Mouse (Mus musculus) heart, postnatal 4 days (tissue): ENCODE measurements around the gene Shisal1. TPM values are rescaled to one million over a fixed set of nuclear protein-coding genes. Genes with fewer than 3 reads are reported as not detected.
A peak's percentile ranks its signal among the peaks of the same experiment; 100 is the strongest.

Experiments used
- DNase-seq: peaks from one replicate; pipeline ENCODE4 v3.0.0; 2021
- total RNA-seq, 2 experiments: library from RNA; stranded (reverse); gene quantifications; 2 replicates each; pipeline ENCODE4 v1.2.3; 2021

Gene Shisal1
- total RNA-seq, 2 experiments from 2014 or later = 2.3 to 3.2 TPM

DNA sequence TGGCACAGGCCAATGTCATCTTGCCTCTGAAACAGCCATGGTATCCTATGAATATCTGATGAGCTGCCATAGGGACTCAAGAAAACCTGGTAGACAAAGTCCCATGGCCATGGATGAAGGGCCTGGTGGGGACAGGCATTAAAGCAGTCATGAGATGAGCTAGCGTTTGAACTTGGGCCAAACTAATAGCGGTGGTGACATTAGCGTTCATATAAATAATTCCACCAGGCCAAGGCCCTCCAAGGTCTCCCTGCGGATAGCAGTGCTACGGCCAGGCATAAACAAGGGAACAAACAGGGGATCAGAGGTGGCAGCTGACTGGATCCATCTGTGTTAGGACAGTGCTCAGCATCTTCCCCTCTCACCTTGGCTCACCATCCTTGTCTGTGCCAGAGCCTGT lies 21.2 kb downstream of the Shisal1 start:
- no peak for DNase-seq

DNA sequence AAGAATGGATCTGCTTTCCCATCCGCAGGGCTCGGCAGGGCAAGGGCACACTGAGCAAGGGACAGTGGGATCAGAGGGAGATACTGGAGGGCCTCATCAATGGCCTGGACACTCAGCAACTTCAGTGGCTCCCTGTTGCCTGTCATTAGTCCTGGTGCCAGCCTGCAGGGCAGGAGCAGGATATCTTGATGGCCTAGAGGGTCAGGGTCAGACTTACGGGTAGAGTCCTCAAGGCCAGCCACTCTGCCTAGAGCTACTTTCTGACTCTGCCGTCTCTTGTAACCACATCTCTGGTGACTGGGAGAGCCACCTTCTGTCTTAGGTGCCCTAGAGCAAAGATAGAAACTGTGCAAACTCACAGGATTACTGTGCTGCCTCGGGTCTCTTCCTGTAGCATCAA lies 23.1 kb downstream of the Shisal1 start:
- DNase-seq = no peak

DNA sequence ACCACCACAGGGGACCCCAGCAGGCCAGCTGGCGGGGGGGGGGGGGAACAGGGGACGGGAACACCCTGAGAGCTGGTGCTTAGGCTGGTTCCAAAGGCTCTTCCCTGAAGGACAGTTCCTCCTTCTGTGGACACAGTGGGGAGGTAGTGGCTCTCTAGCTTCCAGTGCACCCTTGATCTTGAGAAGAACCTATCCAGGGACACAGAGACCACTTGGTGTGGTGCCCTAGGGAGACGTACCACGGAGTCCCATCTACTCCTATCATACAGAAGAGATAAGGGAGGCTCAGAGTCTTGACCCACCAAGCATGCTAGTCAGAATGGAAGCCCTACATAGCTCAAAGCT lies 28.7 kb downstream of the Shisal1 start:
- no peak for DNase-seq

DNA sequence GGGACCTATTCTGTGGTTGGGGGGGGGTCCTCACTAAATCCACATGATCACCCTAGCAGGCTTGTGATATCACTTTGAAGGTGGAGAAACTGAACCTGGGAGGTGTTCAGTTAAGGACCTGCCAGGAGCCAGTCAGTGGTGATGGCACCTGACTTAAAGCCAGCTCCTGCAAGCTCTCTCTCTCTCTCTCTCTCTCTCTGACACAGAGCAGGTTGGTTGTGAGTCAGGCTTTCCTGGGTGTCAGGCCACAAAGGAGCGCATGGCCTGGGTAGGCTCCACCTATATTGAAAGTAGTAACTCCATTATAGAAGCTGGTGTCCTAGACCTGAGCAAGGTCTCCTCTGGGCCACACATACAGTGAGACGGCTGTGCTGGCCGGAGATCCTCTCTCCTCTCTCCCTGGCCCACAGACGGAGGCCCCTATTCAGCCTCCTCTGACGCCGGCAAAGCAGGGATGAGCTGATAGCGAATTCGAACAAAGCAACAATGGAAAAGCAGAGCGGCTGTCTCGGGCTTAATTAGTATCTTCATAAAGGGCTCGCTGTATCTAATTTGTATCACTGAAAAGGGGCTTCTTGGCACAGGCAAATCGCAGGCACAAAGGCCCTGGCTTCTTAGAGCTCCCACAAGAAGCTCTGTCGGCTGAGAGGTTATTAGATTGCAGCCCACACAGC lies 29.2 kb downstream of the Shisal1 start:
- DNase-seq = no peak

DNA sequence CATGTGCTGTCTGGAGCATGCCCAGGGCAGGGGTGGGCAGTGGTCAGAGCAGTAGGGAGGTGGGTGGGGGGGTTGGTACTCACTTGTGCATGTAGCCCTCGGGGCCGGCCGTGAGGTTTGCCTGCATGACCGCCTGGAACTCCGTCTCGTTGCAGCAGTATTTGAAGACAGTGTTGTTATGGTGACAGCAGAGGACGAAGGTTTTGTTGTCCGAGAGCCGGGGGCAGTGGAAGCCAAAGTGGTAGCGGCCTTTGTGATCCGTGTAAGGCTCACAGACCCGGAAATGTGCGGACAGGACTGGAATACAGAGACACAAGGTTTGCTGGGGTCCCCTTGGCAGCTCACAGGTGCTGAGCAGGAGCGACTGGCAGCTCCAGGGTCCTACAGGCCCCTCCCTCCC lies 29.9 kb downstream of the Shisal1 start:
- no peak for DNase-seq

DNA sequence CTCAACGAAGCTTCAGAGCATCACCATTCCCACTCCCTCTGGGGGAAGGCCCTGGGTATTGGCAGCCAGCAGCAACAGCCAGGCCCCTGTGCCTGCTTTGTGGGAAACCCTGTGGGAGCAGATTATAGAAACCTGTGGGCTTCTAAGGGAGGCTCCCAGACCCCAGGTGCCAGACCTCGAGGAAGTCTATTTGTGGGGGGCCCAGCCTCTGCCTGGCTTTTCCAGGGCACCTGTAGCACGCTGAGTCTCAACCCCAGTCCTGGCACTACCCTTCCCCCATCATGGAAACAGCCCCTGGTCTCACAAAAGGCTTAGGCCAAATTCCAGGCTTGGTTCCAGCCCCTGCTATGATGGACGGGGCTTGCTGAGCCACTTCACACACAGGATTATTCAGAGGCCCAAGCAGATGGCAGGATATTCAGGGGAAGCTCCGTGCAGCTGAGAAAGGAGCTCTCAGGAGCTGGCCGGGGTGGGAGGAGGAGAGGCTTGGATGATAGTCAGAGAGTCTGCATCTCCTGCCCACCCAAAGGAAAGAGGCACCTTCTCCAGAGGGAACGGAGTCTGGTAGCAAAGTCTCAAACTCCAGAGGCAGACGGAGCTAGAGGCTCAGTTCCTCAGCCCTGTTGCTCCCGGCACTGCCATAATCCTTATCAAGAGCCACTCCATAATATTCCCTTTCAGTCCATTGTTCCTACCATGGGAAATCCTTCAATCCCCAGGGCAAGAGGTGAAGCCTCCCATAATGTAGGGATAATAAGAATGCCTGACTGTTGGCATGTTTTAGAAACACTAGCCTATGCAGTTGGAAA lies 32.7 kb downstream of the Shisal1 start:
- DNase-seq = peak; percentile 41

DNA sequence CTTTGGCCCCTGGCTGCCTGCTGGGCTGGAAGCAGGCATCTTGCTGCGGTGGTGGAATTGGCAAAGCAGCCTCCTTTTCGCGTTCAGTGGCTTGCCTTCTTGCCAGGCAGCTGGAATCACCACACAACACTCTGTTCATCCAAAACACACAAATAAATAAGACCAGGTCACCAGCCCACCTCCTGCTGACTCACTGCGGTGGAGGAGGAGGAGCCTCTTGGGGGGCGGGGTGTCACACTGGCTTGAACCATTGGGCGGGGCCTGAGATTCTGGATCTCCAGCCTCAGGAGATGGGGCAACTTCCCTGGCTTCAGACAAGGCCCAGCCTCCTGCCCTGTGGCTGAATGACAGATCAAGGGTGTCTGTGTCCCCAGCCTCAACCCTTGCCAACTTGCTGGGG lies 34.5 kb downstream of the Shisal1 start:
- peak; percentile 45 for DNase-seq

DNA sequence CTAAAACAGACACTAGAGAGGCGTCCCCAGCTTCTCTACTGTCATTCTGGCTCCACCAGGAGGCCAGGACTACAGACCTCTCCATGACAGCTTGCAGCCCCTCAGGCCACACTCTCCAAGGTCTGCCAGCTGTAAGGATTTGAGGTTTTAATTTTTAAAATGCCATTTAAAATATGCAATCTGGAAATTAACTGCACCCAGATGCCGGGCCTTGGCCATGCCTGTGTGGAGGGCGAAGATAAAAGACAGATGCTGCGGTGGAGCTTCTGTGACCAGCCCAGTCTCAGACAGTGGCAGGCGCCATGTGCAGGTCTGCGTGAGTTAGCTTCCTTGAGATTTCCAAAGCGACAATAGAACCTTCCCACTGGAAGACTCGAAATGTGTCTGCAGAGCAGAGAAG lies 36.8 kb downstream of the Shisal1 start:
- no peak for DNase-seq

DNA sequence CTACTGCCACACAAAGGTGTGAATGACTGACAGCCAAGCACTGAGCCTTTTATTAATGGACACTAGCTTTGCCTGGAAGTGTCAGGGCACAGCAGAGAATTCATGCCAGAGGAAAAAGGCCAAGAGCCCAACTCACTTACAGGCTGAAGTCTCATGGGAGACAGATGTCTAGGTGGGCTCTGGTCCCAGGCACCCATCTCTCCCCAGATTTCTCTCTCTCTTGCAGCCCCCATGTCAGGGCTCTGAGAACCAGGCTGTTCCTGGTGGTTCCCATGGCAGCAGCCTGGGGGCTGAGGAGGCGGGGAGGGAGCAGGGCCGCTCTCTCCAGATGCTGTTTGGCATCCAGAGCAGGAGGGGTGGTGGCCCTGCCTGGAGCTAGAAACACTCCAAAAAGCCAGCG lies 38.3 kb downstream of the Shisal1 start:
- no peak for DNase-seq

DNA sequence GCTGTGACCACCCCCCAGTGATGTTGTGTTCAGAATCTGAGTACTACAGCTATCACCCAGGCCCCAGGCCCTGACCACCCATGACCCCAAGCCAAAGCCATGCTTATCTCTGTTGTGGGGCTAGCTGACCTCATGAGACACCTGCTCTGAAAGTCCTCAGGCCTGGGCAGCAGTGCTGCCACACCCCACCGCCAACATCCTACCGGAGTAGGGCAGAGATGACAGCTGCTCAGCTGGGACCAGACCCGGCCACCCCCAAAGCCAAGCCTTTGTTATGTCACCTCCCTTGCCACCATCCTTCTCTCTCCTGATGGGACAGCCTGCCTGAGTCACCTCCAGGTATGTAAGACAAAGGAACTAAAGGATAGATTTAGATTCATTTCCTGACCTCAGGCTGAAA lies 41.1 kb downstream of the Shisal1 start:
- no peak for DNase-seq

DNA sequence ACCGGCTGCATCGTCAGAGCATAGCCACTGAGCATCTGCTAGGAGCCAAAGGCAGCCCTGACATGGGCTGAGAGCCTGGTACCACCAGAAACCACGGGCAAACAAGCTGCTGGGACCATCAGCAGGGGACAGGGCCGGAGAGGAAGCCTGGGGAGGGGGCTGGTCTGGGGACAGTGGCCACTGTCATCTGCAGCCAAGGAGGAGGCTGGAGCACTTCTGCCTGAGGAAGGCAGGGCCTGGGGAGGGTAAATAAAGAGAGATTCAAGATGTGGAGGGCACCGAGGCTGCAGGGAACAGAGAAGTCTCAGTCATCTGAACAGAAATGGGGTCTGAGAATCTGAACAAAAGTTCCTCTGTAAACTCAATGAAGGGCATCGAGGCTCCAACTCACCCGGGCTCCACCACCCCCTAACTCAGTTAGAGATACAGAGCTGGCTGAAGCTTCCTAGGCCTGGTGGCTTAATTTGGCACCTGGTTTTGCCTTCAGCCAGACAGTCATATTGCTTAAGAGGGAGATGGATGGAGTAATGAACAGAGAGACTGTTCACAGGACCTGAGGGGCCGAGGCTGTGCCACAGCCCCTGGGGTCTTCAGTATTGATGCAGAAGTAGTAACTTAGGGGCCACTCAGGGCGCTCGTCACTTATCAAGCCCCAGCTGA lies 43.3 kb downstream of the Shisal1 start:
- no peak for DNase-seq

DNA sequence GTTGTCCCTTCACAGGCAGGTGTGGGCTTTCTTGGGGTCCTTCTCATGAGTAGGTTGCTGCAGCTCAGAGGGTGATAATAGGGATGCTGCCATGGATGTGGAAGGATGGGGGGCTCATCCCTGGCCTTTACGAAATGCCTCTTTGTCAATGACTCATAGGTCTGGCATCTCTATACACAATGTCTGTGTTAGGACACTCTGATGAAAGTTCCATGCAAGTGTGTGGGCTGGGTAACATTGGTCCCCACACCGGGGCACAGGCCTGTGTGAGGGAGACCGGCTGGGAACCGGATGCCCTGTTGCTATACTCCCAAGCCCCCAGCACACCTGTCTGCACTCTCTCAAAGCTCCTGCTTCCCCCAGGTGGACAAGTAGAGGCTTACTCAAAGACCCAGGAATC lies 48.3 kb downstream of the Shisal1 start:
- no peak for DNase-seq

DNA sequence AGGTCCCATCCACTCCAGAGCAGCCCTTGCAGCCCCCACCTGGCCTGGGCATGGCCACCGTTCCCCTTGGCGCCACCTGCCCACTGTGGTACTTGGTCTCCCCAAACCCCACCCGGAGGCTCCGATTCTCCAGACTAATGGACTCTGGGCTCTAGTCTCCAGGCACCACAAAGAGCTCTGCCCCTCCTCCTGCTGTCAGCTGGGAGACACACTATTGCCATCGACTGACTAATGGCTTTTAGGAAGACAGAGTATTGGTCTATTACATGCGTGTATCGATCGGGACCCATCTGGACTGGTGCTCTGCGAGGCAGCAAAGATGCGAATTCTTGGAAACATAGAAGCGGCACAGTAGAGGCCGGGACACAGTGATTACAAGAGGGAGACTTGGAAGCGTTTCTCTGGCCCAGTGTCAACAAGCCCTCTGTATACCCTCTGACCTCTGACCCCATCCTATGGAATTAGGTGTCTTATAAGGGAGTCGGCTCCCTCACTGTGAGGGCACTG lies 49.2 kb downstream of the Shisal1 start:
- no peak for DNase-seq

DNA sequence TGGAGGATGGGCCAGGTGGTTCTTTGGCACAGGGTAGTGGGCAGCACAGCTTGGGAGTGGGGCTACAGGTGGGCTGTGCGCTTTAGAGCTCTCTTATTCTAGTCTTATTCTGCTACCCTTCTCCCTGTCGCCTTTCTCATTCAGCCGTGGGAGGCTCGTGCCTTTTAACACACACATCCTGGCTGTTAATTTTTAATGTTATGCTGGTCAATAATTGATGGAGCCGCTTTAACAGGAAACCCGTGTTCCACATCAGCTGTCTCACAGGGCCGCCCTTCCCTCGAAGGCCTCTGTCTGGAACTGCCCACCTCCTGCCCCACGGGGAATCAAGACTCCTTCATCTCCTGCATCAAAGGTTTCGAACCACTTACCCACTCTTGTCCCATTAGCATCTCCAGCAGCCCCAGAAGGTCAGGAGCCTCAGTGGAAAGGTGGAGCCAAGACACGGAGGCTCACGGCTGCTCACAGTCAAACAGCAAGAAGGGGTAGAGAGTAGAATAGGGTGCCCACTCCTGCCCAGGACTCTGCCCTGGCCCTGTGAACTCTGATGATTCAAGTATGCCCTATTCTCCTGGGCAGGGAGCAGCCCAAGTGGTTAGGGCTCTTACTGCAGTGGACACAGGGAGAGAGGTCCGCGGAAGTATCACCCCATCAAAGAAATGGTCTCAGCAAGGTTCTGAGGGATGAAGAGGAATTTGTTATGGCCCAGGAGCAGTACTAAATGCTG lies 51.4 kb downstream of the Shisal1 start:
- DNase-seq = no peak

DNA sequence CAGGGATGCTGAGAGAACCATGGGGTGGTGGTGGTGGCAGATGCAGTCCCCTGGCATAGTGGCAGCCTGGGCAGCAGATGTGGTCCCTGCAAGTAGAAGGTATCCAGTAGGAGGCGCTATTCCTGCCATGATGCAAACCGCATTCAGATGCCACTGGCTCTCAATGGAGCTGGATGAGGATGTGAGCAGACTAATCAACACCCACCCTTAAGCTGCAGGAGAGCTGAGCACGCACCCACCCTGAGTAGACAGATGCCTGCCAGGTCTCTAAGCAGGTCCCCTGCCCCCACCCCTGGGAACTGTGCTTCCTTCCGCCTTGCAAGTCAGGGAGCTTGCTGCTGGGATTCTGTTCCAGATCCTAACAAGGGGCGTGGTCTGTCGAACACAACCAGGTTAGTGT lies 53.6 kb downstream of the Shisal1 start:
- no peak for DNase-seq

DNA sequence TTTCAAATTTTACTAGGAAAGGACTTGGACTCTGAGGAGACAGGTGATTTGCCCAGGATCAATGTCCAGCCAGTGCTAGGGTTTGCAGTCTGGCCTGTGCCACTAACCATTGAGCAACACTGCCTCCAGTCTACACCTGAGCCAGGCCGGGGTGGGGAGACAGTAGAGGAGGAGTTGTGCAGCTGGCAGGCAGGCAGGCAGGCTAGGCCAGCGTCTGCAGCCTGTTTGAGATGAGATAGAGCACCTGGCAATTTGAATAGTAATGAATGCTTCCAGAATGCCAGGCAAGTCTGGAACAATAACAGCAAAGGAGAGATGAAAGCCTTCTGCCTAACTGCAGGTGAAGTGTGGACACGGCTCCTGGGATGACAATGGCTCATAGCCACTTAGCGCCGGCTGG lies 54.1 kb downstream of the Shisal1 start:
- no peak for DNase-seq

DNA sequence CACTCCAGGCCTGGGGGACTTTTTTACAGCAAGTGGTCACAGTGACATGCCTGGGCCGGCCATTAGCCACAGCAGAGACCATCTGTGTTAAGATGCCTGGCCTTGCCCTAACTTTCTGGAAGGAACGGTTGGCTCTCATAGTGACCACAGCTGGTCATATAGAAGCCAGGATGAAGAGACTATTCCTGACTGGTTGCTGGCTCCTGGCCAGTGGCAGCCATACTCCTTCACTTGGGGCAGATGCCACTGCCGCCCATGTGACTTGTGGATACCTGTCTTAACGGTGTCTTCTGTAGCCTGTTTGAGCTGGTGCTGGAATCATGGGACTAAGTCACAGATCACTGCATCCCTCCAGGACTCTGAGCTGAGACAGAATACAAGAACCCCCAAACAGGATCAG lies 54.8 kb downstream of the Shisal1 start:
- DNase-seq = no peak

DNA sequence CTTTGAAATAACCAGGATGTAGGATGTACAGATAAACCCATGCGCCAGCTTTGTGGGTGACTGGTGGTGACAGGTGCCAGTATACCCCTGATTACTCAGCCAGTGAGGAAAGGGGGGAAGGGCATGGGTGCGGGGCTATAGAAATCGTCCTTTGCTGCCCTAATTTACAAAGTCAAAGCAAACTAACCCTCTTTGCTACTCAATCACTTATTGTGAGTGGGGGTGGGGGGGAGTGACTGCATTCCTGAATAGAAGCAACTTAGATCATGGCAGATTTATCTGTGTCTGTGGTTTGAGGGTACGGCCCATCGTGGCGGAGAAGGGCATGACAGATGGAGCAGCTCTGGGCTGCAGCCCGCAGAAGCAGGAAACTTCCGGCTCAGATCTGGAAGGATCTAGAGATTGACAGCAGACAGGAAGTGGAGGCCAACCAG lies 58.2 kb downstream of the Shisal1 start:
- DNase-seq = no peak

DNA sequence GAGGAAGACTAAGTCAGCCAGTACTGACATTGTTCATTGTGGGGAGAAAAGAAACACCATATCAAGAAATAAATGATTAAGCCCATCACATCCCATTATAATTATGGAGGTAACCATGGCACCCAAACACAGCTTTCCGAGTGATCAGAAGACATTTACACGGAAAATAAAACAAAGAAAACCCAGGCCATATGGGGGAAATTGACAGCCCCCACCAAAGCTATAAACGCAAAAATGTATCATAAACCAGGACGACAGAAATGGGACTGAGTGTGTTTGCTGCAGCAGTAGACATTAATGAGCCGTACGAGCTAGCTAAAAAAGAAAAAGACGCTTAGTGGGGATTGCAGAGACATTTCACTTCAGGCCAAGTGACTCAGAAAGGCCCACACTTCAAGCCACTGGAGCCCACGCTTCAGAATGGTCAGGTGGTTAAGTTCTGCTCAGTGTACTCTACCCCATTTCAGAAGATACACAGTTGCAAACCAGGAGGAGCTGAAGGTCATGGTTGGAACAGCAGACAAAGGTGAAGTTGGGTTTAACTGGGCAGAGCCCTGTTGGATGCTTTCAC lies 60.8 kb downstream of the Shisal1 start:
- no peak for DNase-seq

DNA sequence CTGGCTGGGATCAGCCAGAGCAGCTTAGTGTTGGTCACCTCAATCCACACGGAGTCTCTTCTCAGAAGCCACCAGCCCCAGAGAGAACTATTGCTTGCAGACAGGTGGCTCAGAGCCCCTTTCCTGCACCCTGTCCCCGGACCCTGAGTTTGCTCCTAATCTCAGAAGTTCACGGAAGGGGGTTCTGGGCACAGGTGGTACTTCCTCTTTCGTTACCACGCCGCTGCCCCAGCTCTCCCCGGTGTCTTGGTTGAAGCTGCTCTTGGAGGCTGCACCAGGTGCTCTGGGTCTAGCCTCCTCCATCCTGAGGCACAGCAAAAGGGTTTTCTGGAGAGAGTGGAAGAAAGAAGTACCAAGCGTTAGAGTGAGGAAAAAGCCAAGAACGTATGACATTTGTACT lies 62.8 kb downstream of the Shisal1 start:
- DNase-seq = no peak

DNA sequence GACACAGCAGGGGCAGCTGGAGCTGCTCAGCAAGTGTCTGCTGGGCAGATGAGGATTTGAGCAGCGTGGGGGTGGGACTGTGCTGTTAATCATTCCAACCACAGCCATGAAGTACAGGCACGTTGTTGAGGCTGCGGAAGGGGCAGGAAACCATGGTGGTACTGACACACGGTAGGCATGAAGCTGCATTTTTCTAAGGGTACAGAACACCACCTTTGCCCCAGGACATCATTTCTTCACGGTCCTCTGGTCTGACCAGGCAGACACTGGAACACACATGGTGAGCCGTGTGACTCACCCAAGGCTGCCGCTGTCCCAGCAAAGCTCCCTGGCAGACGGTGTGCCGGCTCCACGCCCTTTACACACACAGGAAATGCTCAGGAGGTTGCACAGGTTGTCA lies 66.7 kb downstream of the Shisal1 start:
- DNase-seq = no peak

DNA sequence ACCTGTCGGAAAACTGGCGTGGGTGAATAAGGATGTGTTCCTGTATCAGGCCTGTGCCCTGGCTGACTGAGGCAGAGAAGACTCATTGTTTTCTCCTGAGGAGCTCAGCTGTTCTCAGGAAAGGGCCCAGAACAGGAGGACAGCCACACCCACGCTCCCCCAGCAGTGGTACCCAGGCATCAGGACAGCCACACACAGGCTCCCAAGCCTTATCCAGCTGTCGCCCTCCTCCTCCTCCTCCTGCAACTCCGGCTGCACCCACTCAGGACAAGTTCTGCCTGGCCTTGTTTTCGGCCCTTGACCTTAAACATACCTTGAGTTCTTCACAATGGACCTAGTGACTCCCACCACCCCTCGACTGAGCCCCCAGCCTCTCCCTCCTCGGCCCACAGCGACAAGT lies 68.2 kb downstream of the Shisal1 start:
- no peak for DNase-seq

DNA sequence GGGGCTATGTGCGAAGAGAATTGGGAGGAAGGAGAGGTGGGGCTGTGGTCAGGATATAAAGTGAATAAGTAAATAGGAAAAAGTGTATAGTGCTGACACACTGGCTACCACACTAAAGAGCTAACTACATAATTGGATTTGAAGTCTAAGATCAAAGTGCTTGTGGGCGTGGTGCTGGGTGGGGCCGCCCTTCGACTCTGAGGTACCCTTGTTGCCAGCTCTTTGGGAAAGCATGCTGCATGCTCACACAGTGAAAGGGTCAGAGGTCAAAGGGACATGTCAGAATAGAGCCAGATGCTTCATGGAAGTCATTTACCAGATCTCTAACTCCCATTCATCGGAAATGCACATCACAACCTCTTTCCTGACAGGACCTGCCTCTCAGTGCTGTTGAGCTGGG lies 74.1 kb downstream of the Shisal1 start:
- DNase-seq = no peak
